Mouse (Mus musculus): ENCODE data around the gene Fbln1. TPM values are rescaled to one million over a fixed set of nuclear protein-coding genes. Genes with fewer than 3 reads are reported as not detected.

Fbln1 gene
- polyA plus RNA-seq, 1 experiment: 48.1 TPM

- no peak for TF ChIP-seq POLR2A (IDR thresholded peaks at IDR 0.05; ENCODE audit: insufficient read depth, low read length)
- TF ChIP-seq CTCF (IDR thresholded peaks at IDR 0.05; ENCODE audit: low read depth, low read length): no peak
- TF ChIP-seq EP300 (IDR thresholded peaks at IDR 0.05; ENCODE audit: insufficient read depth, low read depth, low read length): no peak
- Histone ChIP-seq H3K9ac (ENCODE audit: low read depth, poor library complexity, severe bottlenecking) (no peak overlapping the region), H3K27ac (ENCODE audit: insufficient read depth, low read length) (no peak overlapping the region), H3K27me3 (ENCODE audit: control insufficient read depth, insufficient read depth, low read length, poor library complexity, severe bottlenecking) (no peaks in the 10 kb centered on the region), H3K4me3 (ENCODE audit: low read depth, low read length) (no peak overlapping the region), H3K9me3 (replicated peaks; ENCODE audit: control insufficient read depth, insufficient read depth, low read length, poor library complexity, severe bottlenecking) (no peaks in the 10 kb centered on the region), H3K36me3 (ENCODE audit: control insufficient read depth, insufficient read depth, low read length, poor library complexity, severe bottlenecking) (no peaks in the 10 kb centered on the region), H3K4me1 (ENCODE audit: control insufficient read depth, insufficient read depth, low read length) (peaks cover 5% of the 10 kb centered on the region)
Measured at GRCm38 (mm10) chr15:85216069-85216813, 10.5 kb downstream of the Fbln1 start.

GRCm38 (mm10) chr15:85218617-85219265, 13.0 kb downstream of the Fbln1 start:
- Histone ChIP-seq H3K9ac (ENCODE audit: low read depth, poor library complexity, severe bottlenecking) (no peak overlapping the region), H3K9me3 (replicated peaks; ENCODE audit: control insufficient read depth, insufficient read depth, low read length, poor library complexity, severe bottlenecking) (no peaks in the 10 kb centered on the region), H3K27me3 (ENCODE audit: control insufficient read depth, insufficient read depth, low read length, poor library complexity, severe bottlenecking) (no peaks in the 10 kb centered on the region), H3K36me3 (ENCODE audit: control insufficient read depth, insufficient read depth, low read length, poor library complexity, severe bottlenecking) (no peaks in the 10 kb centered on the region), H3K4me3 (ENCODE audit: low read depth, low read length) (no peak overlapping the region), H3K27ac (ENCODE audit: insufficient read depth, low read length) (no peak overlapping the region), H3K4me1 (ENCODE audit: control insufficient read depth, insufficient read depth, low read length) (peaks cover 5% of the 10 kb centered on the region)
- no peak for TF ChIP-seq EP300 (IDR thresholded peaks at IDR 0.05; ENCODE audit: insufficient read depth, low read depth, low read length)
- TF ChIP-seq POLR2A (IDR thresholded peaks at IDR 0.05; ENCODE audit: insufficient read depth, low read length): no peak
- TF ChIP-seq CTCF (IDR thresholded peaks at IDR 0.05; ENCODE audit: low read depth, low read length): no peak

GRCm38 (mm10) chr15:85220371-85220770, 14.6 kb downstream of the Fbln1 start:
- Histone ChIP-seq H3K36me3 (ENCODE audit: control insufficient read depth, insufficient read depth, low read length, poor library complexity, severe bottlenecking) (peaks cover 2% of the 10 kb centered on the region; the same call in 1 of the 2 replicates), H3K4me3 (ENCODE audit: low read depth, low read length) (no peak overlapping the region), H3K27me3 (ENCODE audit: control insufficient read depth, insufficient read depth, low read length, poor library complexity, severe bottlenecking) (no peaks in the 10 kb centered on the region), H3K27ac (ENCODE audit: insufficient read depth, low read length) (no peak overlapping the region), H3K9ac (ENCODE audit: low read depth, poor library complexity, severe bottlenecking) (no peak overlapping the region), H3K9me3 (replicated peaks; ENCODE audit: control insufficient read depth, insufficient read depth, low read length, poor library complexity, severe bottlenecking) (no peaks in the 10 kb centered on the region), H3K4me1 (ENCODE audit: control insufficient read depth, insufficient read depth, low read length) (peaks cover 5% of the 10 kb centered on the region)
- TF ChIP-seq POLR2A (IDR thresholded peaks at IDR 0.05; ENCODE audit: insufficient read depth, low read length) (no peak), CTCF (IDR thresholded peaks at IDR 0.05; ENCODE audit: low read depth, low read length) (no peak), EP300 (IDR thresholded peaks at IDR 0.05; ENCODE audit: insufficient read depth, low read depth, low read length) (no peak)

- H3K4me3 ChIP-seq (ENCODE audit: low read depth, low read length): no peak overlapping the region
- H3K36me3 ChIP-seq (ENCODE audit: control insufficient read depth, insufficient read depth, low read length, poor library complexity, severe bottlenecking): peaks cover 2% of the 10 kb centered on the region; the same call in 1 of the 2 replicates
- peaks cover 5% of the 10 kb centered on the region for H3K4me1 ChIP-seq (ENCODE audit: control insufficient read depth, insufficient read depth, low read length)
- H3K9ac ChIP-seq (ENCODE audit: low read depth, poor library complexity, severe bottlenecking): no peak overlapping the region
- H3K27ac ChIP-seq (ENCODE audit: insufficient read depth, low read length): no peak overlapping the region
- no peaks in the 10 kb centered on the region for H3K27me3 ChIP-seq (ENCODE audit: control insufficient read depth, insufficient read depth, low read length, poor library complexity, severe bottlenecking)
- no peaks in the 10 kb centered on the region for H3K9me3 ChIP-seq (replicated peaks; ENCODE audit: control insufficient read depth, insufficient read depth, low read length, poor library complexity, severe bottlenecking)
- TF ChIP-seq CTCF (IDR thresholded peaks at IDR 0.05; ENCODE audit: low read depth, low read length): no peak
- TF ChIP-seq EP300 (IDR thresholded peaks at IDR 0.05; ENCODE audit: insufficient read depth, low read depth, low read length): no peak
- TF ChIP-seq POLR2A (IDR thresholded peaks at IDR 0.05; ENCODE audit: insufficient read depth, low read length): no peak
Measured at GRCm38 (mm10) chr15:85221115-85221854, 15.5 kb downstream of the Fbln1 start.

GRCm38 (mm10) chr15:85225693-85226092, 19.9 kb downstream of the Fbln1 start:
- Histone ChIP-seq H3K27me3 (ENCODE audit: control insufficient read depth, insufficient read depth, low read length, poor library complexity, severe bottlenecking) (no peaks in the 10 kb centered on the region), H3K36me3 (ENCODE audit: control insufficient read depth, insufficient read depth, low read length, poor library complexity, severe bottlenecking) (peaks cover 2% of the 10 kb centered on the region; the same call in 1 of the 2 replicates)
- TF ChIP-seq POLR2A (IDR thresholded peaks at IDR 0.05; ENCODE audit: insufficient read depth, low read length) (no peak), EP300 (IDR thresholded peaks at IDR 0.05; ENCODE audit: insufficient read depth, low read depth, low read length) (no peak), CTCF (IDR thresholded peaks at IDR 0.05; ENCODE audit: low read depth, low read length) (no peak)

More at GRCm38 (mm10) chr15:85225693-85226092, 19.9 kb downstream of the Fbln1 start:
- H3K4me1 ChIP-seq (ENCODE audit: control insufficient read depth, insufficient read depth, low read length): peaks cover 3% of the 10 kb centered on the region
- no peak overlapping the region for H3K27ac ChIP-seq (ENCODE audit: insufficient read depth, low read length)
- no peak overlapping the region for H3K4me3 ChIP-seq (ENCODE audit: low read depth, low read length)
- no peaks in the 10 kb centered on the region for H3K9me3 ChIP-seq (replicated peaks; ENCODE audit: control insufficient read depth, insufficient read depth, low read length, poor library complexity, severe bottlenecking)
- no peak overlapping the region for H3K9ac ChIP-seq (ENCODE audit: low read depth, poor library complexity, severe bottlenecking)
